Mouse (Mus musculus) lung, postnatal 4 days (tissue): ENCODE data around the gene 1600015I10Rik.

Experiments
- DNase-seq, 2 experiments: peaks; one replicate each; pipeline ENCODE4 v3.0.0; 2021

Gene 1600015I10Rik

DNA sequence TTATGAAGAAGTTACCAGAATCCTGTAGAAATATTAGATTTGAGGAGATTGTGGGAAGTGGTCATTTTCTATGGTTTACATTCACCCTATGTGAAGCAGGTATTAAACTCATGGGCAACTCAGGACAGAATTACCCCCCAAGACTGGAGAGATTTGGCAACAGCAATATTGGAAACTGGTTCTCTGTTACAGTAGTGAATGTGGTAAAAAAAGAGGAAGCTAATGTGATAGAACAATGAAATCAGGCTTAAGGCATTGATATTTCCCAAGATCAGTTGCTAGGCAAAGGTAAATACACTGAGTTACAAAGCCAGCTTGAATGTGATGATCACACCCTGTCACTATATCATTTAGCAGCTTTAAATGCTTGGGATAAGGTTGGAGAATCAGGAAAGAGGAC is 38.2 kb downstream of the 1600015I10Rik start:
- no peak for DNase-seq

DNA sequence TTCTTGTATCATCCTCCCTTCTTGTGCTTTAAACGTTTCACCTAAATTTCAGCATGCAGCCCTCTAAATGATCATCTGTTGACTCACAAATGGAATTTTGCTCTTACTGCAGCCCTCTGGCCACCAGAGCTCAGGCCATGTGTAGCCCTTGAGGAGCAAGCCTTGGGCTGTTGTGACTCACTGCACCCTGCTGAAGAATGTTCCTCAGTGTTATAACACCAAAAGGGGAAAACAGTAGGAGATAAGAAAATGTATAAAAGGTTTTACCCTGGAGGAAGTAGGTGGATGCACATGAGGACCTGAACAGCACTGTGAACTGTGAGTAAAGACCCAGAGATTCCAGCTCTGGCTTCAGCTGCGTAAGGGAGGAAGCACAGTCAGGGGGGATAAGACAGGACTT is 45.0 kb downstream of the 1600015I10Rik start, which contains the start of gene Doxl2:
TSS of gene Doxl2 (plus strand) at position 301 of the 400 bp plus-strand sequence.
- DNase-seq: no peak

DNA sequence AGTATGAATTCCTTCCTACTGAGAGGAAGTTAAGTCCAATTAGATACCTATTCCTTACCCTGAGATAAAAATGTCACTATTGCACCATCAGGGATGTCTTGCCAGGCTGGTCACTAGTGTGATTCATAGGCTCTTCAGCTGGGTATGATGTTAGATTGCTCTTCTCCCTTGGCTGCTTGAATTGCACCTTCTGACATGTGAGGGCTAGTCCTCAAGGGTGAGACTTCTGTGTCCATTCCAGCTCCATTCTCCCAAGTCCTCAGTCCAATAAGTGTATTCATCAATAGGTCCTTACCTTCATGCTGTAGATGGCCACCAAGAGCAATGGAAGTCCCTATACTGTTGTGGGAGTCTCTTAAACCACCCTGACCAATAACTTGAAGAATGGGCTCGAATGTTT is 49.9 kb downstream of the 1600015I10Rik start:
- no peak for DNase-seq

DNA sequence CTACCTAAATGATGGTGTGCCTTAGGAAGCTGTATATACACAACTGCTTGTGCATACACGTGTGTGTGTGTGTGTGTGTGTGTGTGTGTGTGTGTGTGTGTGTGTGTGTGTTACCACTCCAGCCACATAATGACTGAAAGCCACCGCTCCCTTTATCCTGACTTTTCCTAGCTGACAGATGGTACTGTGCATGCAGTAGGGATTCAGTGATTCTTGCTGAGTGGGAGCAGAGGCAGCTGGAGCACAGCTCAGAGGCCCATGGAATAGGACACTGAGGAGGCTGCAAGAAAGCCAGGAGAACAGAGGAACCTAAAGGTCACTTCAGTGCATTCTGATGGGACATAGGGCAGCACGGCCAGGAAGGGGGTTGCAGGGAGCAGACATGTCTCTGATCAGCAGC is 52.6 kb downstream of the 1600015I10Rik start:
- DNase-seq: no peak
